In genomic region chr7:19002848-19003498, GRCm38 (mm10) we compare ENCODE assay signal across 8 mouse cellular contexts. TPM values are rescaled to one million over a fixed set of nuclear protein-coding genes. Genes with fewer than 3 reads are reported as not detected.
DNase-seq lines count a peak whose midpoint lies in the region; ATAC-seq lines count a peak whose summit lies in the region.

No protein-coding gene starts in this region.

- ATAC-seq in inflammation-experienced regulatory T-cells, adult 6 months, result peak; percentile 42

- DNase-seq in urinary bladder, adult 18-20 months (ENCODE audit: low spot score in 2 of 2), result peak; percentile 55 to 68
- no peak for DNase-seq in urinary bladder, postnatal 10 days (ENCODE audit: low spot score)
- peak; percentile 73 for DNase-seq in embryo, embryonic 11.5 days (ENCODE audit: low read depth, low spot score)
- peak; percentile 75 for DNase-seq in gastrocnemius, postnatal 25 days
- DNase-seq in left cerebral cortex, postnatal 25 days (ENCODE audit: low spot score in 2 of 2), result peak; percentile 83 to 93
- peak; percentile 87 for DNase-seq in mesoderm, embryonic 11.5 days (ENCODE audit: low read depth, low spot score)
- DNase-seq in spleen, adult 12 weeks (ENCODE audit: low spot score), result peak; percentile 70

- intact Hi-C loops in left cerebral cortex, postnatal 25 days (cut with DNase I), result no loop called here

RNA-seq across cellular contexts. Expression of gene Irf2bp1, which starts 0.9 kb away (rescaled TPM):
- total RNA-seq in gastrocnemius, postnatal 25 days (2021), result 10 to 100 TPM; 13.7 to 14.3 TPM
- 1 to 10 TPM; 1.1 to 2.6 (median 1.9) TPM for polyA plus RNA-seq in inflammation-experienced regulatory T-cells, adult 6 months (2017; shearing (Covaris generic))
- total RNA-seq in left cerebral cortex, postnatal 25 days (2021), result 10 to 100 TPM; 46.7 to 48.3 TPM

RNA-seq across cellular contexts. Expression of gene Mypop, which starts 11.9 kb away (rescaled TPM):
- 1 to 10 TPM; 4.3 to 4.9 TPM for total RNA-seq in gastrocnemius, postnatal 25 days (2021)
- 1 to 10 TPM; 2.1 to 2.7 (median 2.6) TPM for polyA plus RNA-seq in inflammation-experienced regulatory T-cells, adult 6 months (2017; shearing (Covaris generic))
- total RNA-seq in left cerebral cortex, postnatal 25 days (2021), result 10 to 100 TPM; 50.4 to 53.3 TPM

RNA-seq across cellular contexts. Expression of gene Nanos2, which starts 15.8 kb away (rescaled TPM):
- total RNA-seq in gastrocnemius, postnatal 25 days (2021), result not detected
- not detected for polyA plus RNA-seq in inflammation-experienced regulatory T-cells, adult 6 months (2017; shearing (Covaris generic))
- total RNA-seq in left cerebral cortex, postnatal 25 days (2021), result under 1 TPM; 0.53 to 0.76 TPM

RNA-seq across cellular contexts. Expression of gene Foxa3, which starts 20.4 kb away (rescaled TPM):
- total RNA-seq in gastrocnemius, postnatal 25 days (2021), result not detected
- not detected for polyA plus RNA-seq in inflammation-experienced regulatory T-cells, adult 6 months (2017; shearing (Covaris generic))
- not detected for total RNA-seq in left cerebral cortex, postnatal 25 days (2021)

RNA-seq across cellular contexts. Expression of gene Sympk, which starts 21.2 kb away (rescaled TPM):
- total RNA-seq in gastrocnemius, postnatal 25 days (2021), result 10 to 100 TPM; 56.6 to 59.4 TPM
- polyA plus RNA-seq in inflammation-experienced regulatory T-cells, adult 6 months (2017; shearing (Covaris generic)), result 10 to 100 TPM in 1 of 3 experiments, 1 to 10 TPM in 2; 8.2 to 12.2 (median 9.2) TPM
- 100 to 1,000 TPM; 122 to 133 TPM for total RNA-seq in left cerebral cortex, postnatal 25 days (2021)

Comparison
In these comparisons a context has a peak if more than half of its experiments do, and no peak if none do; other contexts are left out.
1. RNA of gene Mypop, which starts 11.9 kb away (total RNA-seq): 50.4 to 53.3 TPM in left cerebral cortex, postnatal 25 days; 4.3 to 4.9 TPM in gastrocnemius, postnatal 25 days; every median in the first group is over 4 times any median in the second.